Mouse (Mus musculus): ENCODE measurements around the gene Tnfaip8l2.

DNA sequence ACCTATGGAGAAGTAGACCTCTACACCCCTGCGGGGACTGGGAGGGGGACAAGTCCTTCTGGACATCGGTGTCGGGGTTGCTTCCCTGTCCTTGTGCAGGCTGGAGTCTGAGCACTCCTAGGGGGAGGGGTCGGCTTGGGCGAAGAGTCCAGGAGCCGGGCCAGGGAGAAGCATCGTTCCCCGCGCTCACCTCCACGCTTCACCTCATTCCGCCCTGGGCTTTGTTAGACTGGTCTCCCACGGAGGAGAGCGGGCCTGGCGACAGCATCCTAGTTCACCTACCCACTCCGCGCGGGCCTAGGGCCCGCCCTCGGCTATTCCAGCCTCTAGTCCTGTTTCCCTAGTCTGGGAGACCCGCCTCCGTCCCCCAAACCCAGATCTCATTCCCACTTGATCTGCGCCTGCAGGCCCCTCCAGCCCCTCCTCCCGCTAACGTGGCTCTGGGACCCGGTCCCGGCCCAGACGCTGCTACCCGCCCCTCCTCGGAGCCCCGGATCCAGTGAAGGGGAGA, 18.9 kb upstream of the Tnfaip8l2 start:
- TF ChIP-seq CTCF (IDR thresholded peaks at IDR 0.05; ENCODE audit: borderline replicate concordance, insufficient read depth, low read depth, low read length) (no peak), POLR2A (IDR thresholded peaks at IDR 0.05; ENCODE audit: borderline replicate concordance, insufficient read depth, low read length) (no peak)
